9 mouse cellular contexts compared by ENCODE assay signal in the genomic region with DNA sequence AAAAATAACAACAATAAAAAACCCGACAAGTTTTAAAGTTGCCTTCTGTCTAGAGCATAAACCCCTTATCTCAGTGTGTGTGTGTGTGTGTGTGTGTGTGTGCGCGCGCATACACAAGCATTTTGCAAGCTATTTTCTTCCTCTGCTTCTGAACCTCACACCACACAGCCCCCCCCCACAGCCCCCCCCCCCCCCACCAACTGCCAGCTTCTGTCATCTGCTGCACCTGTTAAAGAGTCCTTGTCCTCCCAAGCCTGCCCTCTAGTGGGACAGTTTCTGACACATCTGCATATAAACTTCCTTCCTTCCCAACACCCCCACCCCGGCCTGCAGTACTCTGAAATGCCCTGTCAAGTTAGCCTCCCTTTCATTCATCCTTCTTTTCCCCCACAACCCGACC. TPM values are rescaled to one million over a fixed set of nuclear protein-coding genes. Genes with fewer than 3 reads are reported as not detected.
A peak's percentile ranks its signal among the peaks of the same experiment; 100 is the strongest.
DNase-seq lines count a peak whose midpoint lies in the region; ATAC-seq lines count a peak whose summit lies in the region.
"Had no signal": no experiment of that assay in that cellular context is flagged by ENCODE, and none has a peak within 500 bp of the region (broad histone marks: within the 10 kb centered on the region; RNA-seq: fewer than 3 reads in every experiment).

No protein-coding gene starts in this region.

- H3K27ac ChIP-seq in midbrain, embryonic 10.5 days (replicated peaks): no peak overlapping the region
- no peak overlapping the region for H3K27ac ChIP-seq in midbrain, embryonic 13.5 days
- H3K27ac ChIP-seq: embryonic facial prominence, embryonic 13.5 days; limb, embryonic 15.5 days had no signal

- no peak overlapping the region for H3K4me2 ChIP-seq in midbrain, embryonic 13.5 days (replicated peaks)
- H3K4me2 ChIP-seq: embryonic facial prominence, embryonic 13.5 days; limb, embryonic 15.5 days had no signal

- no peak for ATAC-seq in midbrain, embryonic 13.5 days
- peak; percentile 41 for ATAC-seq in granulocyte monocyte progenitor cell, adult 5-6 weeks (replicated peaks; ENCODE audit: poor library complexity, severe bottlenecking)

- H3K4me3 ChIP-seq in midbrain, embryonic 10.5 days: no peak overlapping the region
- H3K4me3 ChIP-seq in midbrain, embryonic 13.5 days (replicated peaks): no peak overlapping the region
- H3K4me3 ChIP-seq: embryonic facial prominence, embryonic 13.5 days; limb, embryonic 15.5 days had no signal

- H3K9ac ChIP-seq in midbrain, embryonic 13.5 days (replicated peaks): no peak overlapping the region
- H3K9ac ChIP-seq: limb, embryonic 15.5 days had no signal

- no peaks in the 10 kb centered on the region for H3K36me3 ChIP-seq in midbrain, embryonic 10.5 days
- H3K36me3 ChIP-seq in midbrain, embryonic 13.5 days: no peaks in the 10 kb centered on the region
- H3K36me3 ChIP-seq: embryonic facial prominence, embryonic 13.5 days; limb, embryonic 15.5 days had no signal

- 76% methylated on average over 6 of the region's 6 CpGs for WGBS in midbrain, embryonic 10.5 days
- 67% methylated on average over 6 of the region's 6 CpGs for WGBS in midbrain, embryonic 13.5 days

- peaks cover 32% of the 10 kb centered on the region for H3K4me1 ChIP-seq in midbrain, embryonic 10.5 days
- peaks cover 3% of the 10 kb centered on the region; the same call in 1 of the 2 replicates for H3K4me1 ChIP-seq in midbrain, embryonic 13.5 days (replicated peaks)

- H3K27me3 ChIP-seq in midbrain, embryonic 10.5 days (ENCODE audit: low read depth, poor library complexity, severe bottlenecking): peaks cover 19% of the 10 kb centered on the region; the same call in 1 of the 2 replicates
- no peaks in the 10 kb centered on the region for H3K27me3 ChIP-seq in midbrain, embryonic 13.5 days
- H3K27me3 ChIP-seq: embryonic facial prominence, embryonic 13.5 days; limb, embryonic 15.5 days had no signal

- peak; percentile 26 for DNase-seq in midbrain, embryonic 10.5 days (ENCODE audit: low spot score)
- peak; percentile 74 for DNase-seq in R1 (ENCODE audit: low read depth, low spot score)
- peak; percentile 64 to 82 for DNase-seq in kidney, postnatal 36 days
- DNase-seq in naive thymus-derived CD4-positive, alpha-beta T cell, adult 2 months (ENCODE audit: low read depth): peak; percentile 88
- no peak for DNase-seq in frontal cortex, postnatal 25 days (ENCODE audit: low spot score in 2 of 2)

- no peaks in the 10 kb centered on the region for H3K9me3 ChIP-seq in midbrain, embryonic 10.5 days (replicated peaks)
- H3K9me3 ChIP-seq in midbrain, embryonic 13.5 days: no peaks in the 10 kb centered on the region
- H3K9me3 ChIP-seq: embryonic facial prominence, embryonic 13.5 days; limb, embryonic 15.5 days had no signal

RNA-seq across cellular contexts. Expression of a gene that starts 4.5 kb away (rescaled TPM):
- polyA plus RNA-seq in midbrain, embryonic 10.5 days (2016; fragmentation: Nextera tagmentation; extraction: Ambion mirVana): 496 and 514 TPM in 2 replicates
- polyA plus RNA-seq in midbrain, embryonic 13.5 days (2015; fragmentation: Nextera tagmentation; extraction: Ambion mirVana): 464 and 465 TPM in 2 replicates
- total RNA-seq in granulocyte monocyte progenitor cell, adult 5-6 weeks (2014; fragmentation: Nextera tagmentation): 302 and 383 TPM in 2 replicates
- 365 and 381 TPM in 2 replicates for total RNA-seq in granulocyte monocyte progenitor cell, adult 5-6 weeks (2017)

Comparison
In these comparisons a context has a peak if more than half of its experiments do, and no peak if none do; other contexts are left out.
1. DNase-seq: peak in midbrain, embryonic 10.5 days (single experiment), R1 (single experiment), kidney, postnatal 36 days (2 of 2) and naive thymus-derived CD4-positive, alpha-beta T cell, adult 2 months (single experiment); none in frontal cortex, postnatal 25 days (0 of 2).